Mouse (Mus musculus): ENCODE measurements around the gene Tfip11.

Tfip11 gene

DNA sequence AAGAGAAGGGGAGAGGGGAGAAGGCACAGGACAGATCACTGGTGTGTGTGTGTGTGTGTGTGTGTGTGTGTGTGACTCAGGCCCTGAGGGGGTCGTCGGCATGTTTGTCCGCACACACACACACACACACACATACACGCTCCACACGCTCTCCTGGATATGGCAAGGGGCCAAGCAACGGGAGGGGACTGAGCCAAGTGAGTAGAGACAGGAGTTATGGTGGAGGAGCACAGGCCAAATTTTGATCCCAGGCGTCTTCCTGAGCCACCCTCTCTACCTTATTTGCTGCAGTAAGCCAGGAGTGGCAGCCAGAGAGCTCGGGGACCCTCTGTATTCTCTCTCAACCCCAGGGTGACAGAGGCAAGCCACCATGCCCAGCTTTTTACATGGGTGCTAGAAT lies 36.9 kb upstream of the Tfip11 start:
- intact Hi-C loops (cut with DNase I): no loop called here

DNA sequence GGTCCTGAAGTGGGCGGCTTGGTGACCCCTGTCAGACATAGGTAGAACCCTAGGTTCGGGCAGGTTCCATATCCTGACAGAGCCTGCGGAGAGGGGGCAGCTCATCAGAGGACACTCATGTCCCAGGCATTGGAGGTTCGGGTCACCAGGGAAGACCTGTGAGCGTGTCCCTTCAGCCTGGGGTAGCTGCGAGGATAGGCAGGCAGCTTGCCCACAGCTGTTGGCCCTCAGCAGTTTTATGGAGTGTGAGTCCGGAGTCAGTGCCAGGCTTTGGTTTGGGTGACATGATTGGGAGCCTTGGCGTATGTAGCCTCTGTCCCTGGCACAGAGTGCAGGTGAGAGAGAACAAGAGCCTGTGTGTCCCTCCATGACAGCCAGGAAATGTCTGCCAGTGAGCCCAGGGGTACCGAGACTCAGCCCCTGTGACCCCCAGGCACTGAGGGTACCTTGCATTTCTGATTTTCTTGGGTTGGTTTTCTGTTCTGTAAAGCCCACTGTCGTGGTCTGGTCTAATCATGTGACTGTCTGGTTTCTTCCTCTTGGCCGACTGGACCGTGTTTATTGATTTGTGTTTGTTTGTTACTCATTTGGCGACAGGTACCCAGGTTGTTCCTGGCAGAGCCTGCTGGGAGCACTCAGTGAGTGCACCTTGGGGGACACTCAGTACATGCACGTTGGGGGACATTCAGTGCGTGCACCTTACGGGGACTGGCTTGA lies 36.2 kb upstream of the Tfip11 start:
- intact Hi-C loops (cut with DNase I): no loop called here

DNA sequence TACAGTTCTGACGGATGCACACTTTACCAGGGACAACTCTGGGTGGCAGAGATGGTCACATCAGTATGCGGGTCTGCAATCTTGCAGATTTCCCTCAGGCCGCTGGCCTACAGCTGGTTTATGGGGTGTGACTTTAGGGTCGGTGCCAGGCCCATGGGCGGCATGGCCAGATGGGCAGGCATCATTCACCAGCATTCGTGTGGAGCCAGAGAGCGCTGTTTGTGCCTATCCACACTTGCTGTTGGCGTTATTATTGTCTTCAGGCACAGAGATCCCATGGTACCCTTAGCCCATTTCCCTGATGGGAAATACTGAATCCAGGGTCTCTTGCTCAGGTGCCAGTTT lies 35.6 kb upstream of the Tfip11 start:
- intact Hi-C loops (cut with DNase I): no loop called here

DNA sequence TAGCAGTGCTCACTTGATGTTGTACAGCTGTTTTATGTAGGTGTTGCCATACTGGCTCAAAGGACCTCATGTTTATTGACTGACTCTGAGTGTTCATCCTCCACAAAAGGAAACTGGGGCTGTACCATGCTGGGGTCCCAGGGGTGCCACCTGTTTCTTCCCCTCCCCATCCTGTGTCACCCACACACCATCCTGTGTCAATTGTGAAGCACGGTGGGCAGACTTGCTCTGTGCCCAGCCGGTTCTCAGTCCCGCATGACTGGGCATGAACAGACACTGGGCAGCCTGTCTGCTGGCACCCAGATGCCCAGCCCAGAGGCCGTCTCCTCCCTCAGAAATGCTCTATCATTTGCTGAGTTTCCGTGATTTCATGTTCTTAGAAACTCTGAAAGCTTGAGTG lies 34.3 kb upstream of the Tfip11 start:
- intact Hi-C loops (cut with DNase I): no loop called here

DNA sequence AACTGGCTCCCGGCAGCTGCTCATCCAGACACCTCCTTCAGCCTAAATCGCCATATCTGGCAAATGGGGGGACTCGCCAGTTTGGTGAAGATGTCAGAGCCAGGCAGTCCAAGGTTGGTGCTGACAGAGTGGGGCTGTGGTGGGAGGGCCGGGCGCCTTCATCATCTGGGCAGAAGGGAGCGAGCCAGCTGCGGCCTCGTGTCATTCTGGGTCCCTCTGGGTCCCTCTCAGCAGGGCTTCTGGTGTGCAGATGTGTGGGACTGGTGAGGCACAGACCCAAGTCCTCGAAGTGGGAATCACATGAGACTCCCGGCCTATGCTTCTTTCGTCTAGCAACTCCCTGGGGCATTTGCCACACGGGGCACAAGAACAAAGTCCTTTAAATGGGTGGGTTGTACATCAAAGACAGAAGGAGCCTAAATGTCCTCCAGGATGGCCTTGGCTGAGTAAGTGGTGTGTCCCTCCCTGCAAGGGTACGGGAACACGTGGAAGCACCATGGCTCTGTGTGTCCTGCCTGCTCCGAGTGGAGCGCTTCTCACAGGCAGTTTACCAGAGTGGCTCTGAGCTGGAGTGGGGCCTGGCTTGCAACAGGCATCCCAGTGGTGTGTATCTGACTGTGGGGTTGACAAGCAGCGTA lies 33.7 kb upstream of the Tfip11 start:
- intact Hi-C loops (cut with DNase I): no loop called here

DNA sequence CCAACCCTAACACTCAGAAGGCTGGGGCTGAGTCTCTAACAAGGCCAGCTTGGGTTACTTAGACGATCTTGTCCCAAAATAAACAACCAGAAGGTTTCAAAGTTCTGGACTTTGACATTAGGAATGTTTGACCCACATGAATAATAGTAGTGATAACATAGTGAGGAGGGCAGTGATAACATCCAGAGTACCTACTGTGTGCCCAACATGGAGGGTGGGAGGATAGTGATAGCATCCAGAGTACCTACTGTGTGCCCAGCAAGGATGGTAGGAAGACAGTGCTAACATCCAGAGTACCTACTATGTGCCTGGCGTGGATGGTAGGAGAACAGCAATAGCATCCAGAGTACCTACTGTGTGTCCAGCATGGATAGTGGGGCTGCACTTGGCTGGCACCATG lies 32.4 kb upstream of the Tfip11 start:
- intact Hi-C loops (cut with DNase I): no loop called here

DNA sequence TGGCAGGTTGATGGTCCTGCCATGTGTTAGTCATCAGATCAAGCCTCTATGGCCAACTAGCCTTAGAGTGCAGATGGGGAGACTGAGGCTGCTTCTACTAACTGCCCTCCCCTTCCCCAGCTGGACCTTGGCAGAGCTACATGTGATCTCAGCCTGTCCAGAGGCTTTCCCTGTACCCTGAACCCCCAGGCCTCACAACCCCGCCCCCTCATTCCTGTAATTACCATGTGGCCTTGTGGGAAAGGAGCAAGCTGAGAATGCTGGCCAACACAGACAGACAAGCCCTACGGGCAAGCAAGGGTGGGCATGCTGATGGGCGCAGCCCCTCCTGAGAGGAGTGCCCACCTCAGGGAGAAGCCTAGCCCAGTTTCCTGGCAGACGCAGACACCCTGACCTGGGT lies 31.5 kb upstream of the Tfip11 start:
- intact Hi-C loops (cut with DNase I): loop anchor here (5.0 kb wide), 1 partner anchor 52 kb away; no protein-coding TSS in a partner anchor

DNA sequence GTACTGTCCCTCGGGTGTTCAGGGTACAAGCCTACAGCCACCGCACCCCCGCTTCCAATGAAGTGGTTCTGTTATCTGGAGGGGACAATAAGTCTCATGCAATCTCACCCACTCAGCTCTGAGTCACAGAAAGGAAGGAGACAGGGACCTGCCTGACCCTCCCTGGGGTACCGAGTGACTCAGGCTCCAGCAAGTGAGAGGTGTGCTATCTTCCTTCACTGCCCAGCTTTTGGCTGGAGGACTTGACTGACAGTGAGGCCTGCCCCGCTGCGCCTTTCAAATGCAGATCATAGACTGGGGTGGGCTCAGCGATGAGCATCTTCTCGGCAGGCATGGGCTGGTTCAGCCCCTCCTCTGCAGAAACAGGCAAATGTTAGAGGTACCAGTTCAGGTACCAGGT lies 31.0 kb upstream of the Tfip11 start:
- intact Hi-C loops (cut with DNase I): loop anchor here (5.0 kb wide), 1 partner anchor 53 kb away; no protein-coding TSS in a partner anchor

DNA sequence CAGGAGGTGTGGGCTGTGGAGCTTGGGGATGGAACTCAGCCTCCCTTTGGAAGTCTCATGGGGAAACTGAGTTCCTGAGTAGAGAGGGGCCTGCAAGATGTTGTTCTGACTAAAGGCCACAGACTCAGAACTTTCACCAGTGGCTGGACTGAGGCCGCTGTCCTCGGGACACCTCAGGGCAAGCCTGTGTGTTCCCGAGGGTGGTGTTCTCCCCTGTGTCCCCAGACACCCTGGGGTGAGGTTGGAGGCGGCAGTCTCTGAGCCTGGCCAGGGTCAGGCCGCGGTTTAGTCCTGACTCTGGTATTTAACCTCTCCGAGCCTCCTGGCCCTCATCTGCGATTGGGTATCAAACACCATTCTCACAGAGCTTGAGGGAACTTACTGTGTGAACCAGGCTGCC lies 30.6 kb upstream of the Tfip11 start:
- intact Hi-C loops (cut with DNase I): loop anchor here (5.0 kb wide), 1 partner anchor 53 kb away; no protein-coding TSS in a partner anchor

DNA sequence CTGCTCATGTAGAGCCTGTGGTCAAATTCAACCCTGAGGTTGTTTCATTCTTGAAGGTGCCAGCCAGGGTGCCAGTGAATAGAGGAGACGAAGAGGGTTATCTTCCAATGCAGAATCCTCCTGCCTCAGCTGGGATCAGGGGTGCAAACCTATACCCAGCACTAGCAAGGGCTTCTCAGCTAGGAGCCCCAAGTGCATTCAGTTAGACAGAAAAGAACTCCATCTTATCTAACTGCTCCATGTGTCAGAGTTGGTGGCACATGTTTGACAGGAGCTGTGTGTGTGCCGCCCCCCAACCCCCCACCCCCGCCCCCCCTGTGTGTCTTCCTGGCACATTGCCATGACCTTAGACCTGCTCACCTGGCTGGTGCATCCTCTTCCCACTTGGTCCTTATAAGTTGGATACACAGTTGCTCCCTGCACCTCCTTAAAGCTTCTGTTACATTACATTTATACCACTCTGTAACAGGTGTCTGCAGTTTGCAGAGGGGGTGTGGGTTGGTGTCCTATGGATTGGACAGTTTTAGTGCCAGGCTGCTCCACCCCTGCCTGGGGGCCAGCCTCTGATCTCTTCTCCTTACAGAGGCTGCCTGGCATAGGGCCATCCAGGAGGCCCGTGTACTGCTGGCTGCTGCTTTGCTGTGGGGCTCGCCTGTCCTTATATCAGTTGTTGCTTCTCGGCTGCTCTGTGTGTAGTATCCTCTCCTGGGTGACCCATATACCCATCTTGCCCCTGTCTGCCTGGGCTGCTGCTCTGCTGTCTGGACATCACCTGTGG lies 29.6 kb upstream of the Tfip11 start:
- intact Hi-C loops (cut with DNase I): loop anchor here (5.0 kb wide), 1 partner anchor 54 kb away; no protein-coding TSS in a partner anchor

DNA sequence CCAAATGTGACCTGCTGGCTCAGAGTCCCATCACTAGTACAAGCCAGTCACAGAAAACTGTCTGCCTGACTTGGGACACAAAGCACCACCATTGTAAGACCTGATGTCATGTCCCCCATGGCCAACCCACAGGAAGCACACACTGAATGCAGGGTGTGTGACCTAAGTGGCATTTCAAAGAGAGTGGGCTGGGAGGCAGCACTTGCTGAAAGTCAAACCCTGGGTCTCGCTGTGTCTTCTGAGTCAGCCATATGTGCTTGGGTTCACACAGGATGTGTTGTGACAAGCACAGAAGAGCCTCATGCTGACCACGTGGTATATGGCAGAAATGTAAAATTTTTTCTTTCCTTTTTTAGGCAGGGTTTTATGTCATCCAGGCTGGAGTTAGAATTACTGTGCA lies 28.9 kb upstream of the Tfip11 start:
- intact Hi-C loops (cut with DNase I): loop anchor here (5.0 kb wide), 1 partner anchor 55 kb away; no protein-coding TSS in a partner anchor

DNA sequence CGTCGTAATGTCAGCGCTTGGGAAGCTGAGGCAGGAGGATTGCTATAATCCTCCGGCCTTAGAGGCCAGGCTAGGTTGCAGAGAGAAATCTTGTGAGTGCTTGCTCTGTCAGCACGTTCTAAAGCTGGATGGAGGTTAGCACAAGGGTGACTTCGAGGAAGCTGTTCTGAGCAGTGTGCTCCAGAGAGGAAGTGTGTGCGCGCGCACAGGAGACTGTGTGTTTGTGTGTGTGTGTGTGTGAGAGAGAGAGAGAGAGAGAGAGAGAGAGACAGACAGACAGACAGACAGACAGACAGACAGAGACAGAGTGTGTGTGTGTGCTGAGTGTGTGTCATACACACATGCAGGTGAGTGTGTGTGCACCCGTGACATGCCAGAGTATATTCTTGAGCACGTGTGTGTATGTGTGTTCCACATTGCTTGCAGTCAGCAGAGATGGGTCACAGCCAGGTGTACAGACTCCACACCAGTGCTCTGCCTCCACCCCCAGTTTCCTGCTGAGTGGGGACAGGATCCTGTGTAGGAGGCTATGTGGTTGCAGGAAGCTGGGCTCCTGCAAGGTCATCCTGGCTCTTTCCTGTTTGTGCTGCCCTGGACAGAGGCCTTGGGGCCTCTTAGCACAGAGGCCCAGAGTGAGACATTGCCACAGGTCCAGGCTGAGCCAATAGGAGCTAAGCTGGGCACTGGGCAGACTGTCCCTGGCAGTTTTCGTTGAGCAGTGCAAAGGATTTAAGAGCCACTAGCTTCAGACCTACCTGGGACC lies 27.8 kb upstream of the Tfip11 start:
- intact Hi-C loops (cut with DNase I): loop anchor here (5.0 kb wide), 1 partner anchor 56 kb away; no protein-coding TSS in a partner anchor

DNA sequence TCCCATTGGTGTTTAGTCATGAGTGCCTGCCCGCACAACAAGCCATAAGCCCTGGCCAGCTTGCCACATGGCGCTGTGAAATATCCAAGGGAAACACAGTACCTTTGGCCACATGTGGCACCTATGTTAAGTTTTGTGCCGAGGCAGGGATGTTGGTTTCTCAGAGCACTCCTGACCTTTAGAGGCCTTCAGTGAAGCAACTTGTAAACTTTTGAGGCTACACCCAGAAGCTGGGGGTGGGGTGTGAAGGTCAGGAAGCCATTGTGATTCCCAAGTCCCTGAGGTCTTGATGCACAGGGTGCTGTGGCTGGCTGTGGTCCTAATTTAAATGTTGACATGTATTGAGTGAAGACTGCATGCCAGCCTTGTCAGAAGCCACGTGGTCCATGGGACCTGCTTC lies 26.8 kb upstream of the Tfip11 start:
- intact Hi-C loops (cut with DNase I): loop anchor here (5.0 kb wide), 1 partner anchor 57 kb away; no protein-coding TSS in a partner anchor

DNA sequence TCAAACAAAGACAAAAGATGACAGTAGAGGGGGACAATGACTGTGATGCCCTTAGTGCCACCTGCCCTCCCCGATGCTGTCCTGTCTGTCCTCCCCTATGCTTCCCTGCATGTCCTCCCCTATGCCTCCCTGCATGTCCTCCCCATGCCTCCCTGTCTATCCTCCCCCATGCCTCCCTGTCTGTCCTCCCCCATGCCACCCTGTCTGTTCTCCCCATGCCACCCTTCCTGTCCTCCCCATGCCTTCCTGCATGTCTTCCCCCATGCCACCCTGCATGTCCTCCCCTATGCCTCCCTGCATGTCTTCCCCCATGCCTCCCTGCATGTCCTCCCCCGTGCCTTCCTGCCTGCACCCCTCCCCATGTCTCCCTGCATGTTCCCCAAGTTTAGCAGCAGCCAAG lies 26.0 kb upstream of the Tfip11 start:
- intact Hi-C loops (cut with DNase I): no loop called here

DNA sequence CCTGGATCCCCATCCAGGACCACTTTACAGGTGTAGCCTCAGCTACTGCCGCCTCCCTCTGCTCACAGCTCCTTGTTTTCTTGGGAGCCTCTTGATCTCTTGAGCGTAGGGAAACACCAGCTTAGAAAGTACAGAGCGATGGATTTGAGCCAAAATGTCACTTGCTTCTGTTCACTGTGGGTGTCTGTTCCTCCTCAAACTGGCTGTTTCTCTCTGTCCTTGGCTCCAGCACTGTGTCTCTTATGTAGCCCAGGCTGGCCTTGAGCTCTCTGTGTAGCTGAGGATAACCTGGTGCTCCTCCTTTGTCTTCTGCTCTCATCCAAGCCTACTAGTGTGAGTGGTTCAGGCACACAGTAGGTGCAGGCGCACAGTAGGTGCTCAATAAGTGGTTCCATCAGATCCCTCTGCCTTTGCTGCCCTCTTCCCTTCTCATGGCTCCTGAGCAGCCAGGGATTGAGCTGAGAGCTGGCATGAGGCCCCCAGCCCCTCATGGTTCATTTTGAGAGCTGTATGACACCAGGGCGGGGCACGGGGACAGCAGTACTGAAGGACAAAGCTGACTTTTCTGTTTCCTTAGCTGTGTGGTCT lies 25.3 kb upstream of the Tfip11 start:
- intact Hi-C loops (cut with DNase I): no loop called here

DNA sequence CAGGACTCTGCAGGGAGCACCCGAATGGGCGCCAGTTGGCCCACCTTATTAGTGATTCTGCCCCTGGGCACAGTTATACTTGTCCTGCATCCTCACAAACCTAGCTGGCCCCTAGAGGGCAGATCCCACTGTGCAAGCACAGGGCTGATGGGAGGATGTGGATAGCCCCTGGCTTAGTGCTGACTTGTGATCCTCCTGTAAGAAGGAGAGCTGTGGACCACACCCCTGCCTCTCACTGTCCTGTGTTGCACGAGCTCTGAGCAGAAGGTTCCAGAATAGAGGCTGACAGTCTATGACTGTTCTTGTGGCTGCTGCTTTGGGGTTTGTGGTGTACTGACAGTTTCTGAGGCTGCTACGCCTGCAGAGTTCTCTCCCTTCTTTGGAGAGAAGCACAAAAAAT lies 24.5 kb upstream of the Tfip11 start:
- intact Hi-C loops (cut with DNase I): no loop called here

DNA sequence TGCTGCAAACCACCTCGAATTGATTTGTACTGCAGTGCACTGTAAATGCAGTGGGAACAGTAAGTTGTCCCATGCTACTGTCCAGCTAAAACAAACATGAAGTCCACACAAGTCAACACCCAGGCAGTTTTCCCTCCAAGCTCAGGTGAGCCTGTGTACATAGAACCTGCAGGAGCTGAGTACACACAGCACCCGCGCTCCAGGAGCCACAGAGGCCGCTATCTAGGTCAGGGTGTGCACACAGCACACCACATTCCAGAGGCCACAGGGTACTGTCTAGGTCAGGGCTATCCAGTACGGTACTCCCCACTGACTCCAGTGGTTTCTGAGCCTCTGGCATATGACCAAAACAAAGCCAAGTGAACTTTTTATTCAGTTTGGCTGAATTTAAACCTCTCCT lies 23.8 kb upstream of the Tfip11 start:
- intact Hi-C loops (cut with DNase I): no loop called here

DNA sequence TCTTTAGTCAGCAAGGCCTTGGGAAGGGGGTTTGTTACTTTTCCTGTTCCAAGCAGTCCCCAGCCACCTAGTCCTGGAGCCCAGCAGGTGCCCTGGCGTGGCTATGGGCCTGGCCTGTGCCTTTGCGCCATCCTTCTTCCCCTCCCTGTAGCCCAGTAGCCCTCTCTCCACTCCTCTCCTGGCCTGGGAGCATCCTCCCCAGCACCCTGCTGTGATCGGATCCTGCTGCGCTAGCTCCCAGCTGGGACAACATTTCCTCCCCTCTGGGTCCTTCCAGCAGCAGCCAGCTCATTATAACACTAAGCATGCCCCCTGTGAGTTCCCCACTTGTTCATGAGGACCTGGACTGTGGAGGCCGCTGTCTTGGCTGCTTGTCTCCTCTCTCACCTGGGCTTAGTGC lies 20.3 kb upstream of the Tfip11 start:
- intact Hi-C loops (cut with DNase I): no loop called here

DNA sequence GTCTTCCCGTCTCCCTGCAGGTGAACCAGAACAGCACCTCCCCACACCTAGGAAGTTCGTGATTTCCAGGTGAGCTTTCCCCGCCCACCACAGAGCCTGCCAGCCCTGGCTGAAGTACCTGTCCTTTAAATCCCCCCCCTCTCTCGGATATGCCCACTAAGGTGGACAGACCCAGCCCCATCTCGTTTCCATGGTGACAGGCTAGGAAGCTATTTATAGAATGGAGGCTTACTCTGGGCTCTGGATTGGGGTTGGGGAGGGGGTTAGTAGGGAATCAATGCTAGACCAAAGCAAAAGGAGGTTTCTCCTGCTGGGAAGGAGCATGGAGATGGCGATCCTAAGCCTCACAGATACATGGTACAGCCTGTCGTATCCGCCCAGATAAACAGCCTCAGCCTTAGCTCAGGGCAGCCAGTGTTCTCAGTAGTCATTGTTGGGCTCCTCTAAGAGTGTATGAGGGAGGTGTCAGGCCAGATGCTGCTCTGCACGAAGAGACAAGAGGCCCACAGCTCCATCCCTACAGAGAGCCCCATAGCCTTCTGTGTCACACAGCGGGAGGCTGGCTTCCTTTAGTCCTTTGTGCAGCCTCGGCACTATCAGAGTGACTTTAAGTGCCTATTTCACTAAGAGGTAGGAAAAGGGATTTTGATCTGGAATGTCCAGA lies 12.8 kb upstream of the Tfip11 start:
- intact Hi-C loops (cut with DNase I): no loop called here

DNA sequence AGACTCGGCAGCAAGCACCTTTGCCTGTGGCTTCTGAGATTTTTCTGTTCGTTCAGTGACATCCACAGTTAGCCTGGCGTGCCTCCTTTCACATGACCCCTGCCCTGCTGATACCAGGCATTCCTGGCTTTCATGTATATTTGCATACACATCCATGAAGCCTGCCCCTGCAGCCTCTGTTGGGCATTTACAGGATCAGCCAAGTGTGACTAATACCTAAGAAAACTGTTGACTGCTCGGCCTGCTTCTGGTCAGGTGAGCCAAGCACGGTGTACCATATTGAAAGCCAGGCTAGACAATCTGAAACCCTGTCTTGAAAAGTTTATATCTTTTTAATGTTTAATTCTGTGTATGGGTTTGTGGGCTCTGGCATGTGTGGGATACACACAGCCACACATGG lies 9.7 kb upstream of the Tfip11 start:
- intact Hi-C loops (cut with DNase I): no loop called here

DNA sequence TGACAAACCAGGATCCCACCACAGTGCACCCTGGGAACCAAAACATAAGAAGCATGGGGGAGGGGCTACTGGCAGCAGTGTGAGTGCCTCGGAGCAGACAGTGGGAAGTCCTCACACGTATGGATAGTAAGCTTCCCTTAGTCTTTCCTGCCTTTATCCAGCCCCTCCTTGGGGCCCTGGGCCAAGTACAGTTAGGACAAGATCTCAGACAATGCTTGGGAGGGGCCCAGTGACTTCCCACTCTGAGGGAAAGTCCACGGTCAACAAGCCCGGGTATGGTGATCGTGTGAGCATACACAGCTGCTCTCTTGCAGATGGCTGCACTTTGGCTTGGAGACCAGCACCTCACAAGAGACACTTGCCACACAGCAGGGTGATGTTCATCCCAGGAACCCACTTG lies 8.8 kb upstream of the Tfip11 start:
- intact Hi-C loops (cut with DNase I): no loop called here
